Mouse (Mus musculus) testis, postnatal 14 days (tissue): ENCODE data around the gene Hivep3.
A peak's percentile ranks its signal among the peaks of the same experiment; 100 is the strongest.

Experiments used
- DNase-seq: peaks from one replicate; pipeline ENCODE4 v3.0.0; 2021; ENCODE audit warnings: low spot score

The Hivep3 gene

DNA sequence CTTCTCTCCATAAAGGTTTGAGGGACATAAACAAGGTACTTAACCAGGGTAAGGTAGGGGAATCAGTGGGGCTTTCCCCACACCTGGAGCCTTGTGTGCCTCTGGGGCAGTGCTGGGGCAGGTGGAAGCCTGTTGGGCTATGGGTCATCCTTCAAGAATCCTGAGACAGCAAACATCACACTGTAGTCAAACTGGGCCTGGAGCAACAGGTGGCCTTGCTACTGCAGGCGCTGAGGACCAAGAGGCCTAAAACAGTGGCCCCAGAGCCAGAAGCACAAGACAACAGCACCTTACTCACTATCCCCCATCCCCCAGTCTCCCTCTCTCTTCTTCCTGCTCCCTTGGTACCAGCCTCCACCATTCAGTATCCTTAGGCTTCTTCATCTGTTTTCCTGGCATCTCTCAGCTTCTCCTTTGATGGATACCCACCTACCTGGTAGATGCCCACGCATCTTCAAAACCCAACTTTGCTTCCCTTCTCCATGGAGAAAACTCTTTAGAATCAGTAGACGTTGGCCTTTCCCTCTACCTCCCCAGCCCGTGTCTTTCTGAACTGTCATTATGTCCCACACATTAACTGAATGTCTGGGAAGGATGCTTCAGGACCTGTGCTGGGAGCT lies 289.7 kb downstream of the Hivep3 start:
- DNase-seq, result no peak

DNA sequence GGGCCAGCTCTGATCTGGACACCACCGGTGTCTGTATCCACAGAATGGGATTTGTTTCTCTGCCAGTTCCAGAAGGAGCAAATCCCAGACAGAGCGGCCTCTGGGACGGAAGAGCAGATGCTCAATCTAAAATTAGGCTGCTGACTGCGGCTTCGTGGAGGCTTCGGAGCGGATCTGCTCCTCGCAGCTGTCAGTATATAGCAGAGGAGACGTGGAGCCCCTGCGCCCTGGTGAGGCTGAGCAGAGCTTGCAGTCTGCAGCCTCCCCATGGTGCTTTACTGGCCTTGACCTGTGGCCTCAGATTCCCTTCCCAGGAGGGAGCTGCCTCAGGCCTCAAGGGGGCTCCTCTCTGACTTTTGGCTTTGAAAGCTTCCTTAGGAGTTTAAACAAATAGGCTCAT lies 290.5 kb downstream of the Hivep3 start:
- DNase-seq, result peak; percentile 43

DNA sequence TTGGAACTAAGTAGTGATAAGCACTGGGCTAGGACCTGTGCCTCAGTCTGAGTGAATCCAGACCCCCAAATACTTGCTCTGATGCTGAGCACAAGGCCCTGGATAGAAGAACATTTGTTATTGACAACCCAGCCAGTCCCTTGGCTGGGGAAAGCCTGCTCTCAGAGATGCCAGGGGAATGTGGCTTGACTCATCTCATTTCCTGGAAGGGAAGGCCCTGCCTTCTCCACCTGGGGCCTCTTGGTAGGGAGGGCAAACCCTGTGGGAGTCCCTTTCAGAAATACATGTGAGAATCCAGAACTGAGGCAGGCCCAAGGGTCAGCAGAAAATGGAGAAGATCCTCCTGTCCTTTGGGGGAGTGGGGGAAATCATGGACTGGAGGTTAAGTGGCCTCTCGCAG lies 294.1 kb downstream of the Hivep3 start:
- DNase-seq, result no peak

DNA sequence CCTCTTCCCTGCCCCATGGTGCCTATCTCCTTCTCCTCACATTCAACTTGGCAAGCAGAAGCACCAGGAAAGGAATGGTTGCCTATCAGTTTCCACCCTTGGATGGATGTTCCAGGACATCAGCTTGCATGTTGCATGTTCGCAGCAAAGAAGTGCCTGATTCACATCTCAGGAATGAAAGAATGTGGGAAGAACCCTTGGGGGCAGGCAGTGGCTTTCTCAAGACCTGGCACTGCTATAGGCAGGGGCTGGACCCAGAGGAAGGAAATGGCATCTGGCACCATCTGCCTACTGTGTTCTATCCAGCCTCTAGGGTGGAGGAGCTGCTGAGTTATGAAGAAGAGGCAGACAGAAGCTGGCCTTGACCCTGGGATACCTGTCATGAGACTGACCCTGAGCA lies 296.4 kb downstream of the Hivep3 start:
- DNase-seq, result no peak

DNA sequence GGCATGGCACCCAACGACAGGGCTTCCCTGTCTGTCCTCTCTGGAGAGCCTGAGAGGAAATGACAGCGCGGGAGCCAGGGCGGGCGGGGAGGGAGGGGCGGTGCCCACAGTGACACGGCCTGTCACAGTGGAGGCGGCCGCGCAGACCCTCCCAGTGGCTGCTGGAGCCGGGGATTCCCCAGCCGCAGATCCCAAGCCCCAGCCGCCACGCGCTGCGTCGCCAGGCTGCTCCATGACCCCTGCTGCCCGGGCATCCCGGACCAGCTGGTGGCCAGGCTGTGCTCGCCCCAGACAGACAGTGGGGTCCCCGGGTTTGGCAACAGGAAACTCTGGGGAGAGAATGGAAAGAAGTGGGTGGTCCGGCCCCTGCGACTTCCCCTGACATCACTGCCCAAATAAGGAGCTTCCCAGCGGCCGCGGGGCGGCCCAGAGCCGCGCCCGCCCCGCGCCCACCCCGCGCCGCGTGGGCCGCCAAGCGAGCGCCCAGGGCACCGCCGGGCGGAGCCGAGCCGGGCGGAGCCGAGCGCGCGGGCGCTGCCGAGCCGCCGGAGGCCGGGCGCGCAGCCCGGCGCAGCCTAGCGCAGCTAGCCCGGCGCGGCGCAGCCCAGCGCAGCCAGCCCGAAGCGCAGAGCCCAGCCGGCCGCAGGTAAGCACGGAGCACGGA lies 298.9 kb downstream of the Hivep3 start:
- peak; percentile 28 for DNase-seq

DNA sequence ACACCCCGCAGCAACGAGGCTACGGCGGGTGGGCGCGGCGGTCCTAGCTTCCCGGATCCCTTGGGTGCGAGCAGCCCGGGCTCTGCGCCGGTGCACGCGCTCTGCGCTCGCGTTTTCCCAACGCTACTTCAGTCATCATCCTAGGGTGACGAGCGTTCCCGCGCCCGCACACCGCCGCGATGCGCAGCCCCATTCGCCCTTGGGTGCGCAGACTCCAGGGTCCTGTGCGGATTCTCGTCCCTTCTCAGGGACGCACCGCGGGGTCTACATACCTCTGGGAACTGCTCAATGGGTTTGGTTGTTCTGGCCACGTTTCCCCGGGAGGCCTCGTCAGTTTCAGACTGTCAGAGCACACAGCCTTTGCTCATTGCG lies 299.4 kb downstream of the Hivep3 start:
- peak; percentile 11 for DNase-seq

DNA sequence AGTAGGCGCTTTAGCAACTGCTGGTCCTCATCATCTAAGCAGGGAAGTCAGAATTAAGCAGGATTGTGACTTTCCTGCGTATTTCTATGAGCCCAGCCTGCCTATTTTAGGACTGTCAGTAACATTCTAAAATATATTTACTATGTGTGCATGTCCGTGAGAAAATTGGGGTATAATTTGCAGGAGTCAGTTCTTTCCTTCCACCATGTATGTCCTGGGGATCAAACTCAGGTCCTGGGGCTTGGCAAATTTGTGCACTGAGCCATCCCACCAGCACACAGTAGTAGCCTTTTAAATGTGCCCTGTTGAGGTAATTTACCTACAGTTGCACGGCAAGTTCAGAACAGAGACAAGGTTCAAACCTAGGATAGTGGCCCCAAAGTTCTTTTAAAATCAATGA lies 302.7 kb downstream of the Hivep3 start:
- DNase-seq, result no peak

DNA sequence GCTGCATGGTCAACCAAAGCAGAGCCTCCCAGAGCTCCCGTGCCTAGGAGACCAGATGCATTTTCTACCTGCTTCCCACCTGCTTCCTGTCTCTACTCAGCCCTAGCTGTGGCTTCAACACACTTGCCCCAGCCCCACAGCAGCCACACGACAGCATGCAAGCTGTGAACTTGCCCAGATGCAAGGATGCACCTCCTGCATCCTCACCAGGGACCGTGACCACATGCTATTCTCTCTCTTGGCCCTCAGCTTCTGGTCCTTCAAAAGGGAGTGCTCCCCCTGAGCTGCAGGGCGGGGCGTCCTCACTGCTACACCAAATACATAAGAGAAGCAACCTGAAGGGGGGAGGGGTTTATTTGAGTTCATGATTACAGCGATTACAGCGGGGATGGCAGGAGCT lies 303.4 kb downstream of the Hivep3 start:
- no peak for DNase-seq

DNA sequence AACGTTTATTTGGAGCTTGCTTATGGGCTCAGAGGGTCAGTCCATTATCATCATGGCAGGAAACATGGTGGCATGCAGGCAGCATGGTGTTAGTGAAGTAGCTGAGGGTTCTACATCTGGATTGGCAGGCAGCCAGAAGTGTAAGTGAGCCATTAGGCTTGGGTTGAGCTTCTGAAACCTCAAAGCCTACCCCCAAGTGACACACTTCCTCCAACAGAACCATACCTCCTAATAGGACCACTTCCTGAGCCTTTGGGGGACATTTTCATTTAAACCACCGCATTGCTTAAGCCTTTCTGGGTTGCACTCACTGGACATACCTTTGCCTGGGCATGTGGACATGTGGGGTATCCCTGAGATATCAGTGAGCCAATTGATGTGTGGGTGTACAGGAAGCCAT lies 307.9 kb downstream of the Hivep3 start:
- DNase-seq, result no peak

DNA sequence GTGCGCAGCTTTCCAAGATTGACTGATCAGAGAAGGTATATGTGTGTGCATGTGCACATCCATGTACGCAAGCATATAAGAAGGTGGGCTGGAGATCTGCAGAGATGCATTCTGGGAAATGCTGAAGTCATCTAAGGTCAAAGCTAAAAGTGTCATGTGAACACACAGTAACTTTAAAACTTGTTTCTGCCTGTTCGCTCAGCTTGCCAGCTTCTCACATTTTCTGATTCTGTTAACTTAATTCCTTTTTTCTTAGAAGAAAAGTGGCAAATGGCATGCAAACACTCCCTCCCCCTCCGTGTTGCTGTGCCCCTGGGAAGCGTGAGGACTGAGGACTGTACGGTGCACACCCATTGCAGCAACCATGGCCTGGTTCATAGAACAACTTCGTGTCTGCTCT lies 308.9 kb downstream of the Hivep3 start:
- no peak for DNase-seq

DNA sequence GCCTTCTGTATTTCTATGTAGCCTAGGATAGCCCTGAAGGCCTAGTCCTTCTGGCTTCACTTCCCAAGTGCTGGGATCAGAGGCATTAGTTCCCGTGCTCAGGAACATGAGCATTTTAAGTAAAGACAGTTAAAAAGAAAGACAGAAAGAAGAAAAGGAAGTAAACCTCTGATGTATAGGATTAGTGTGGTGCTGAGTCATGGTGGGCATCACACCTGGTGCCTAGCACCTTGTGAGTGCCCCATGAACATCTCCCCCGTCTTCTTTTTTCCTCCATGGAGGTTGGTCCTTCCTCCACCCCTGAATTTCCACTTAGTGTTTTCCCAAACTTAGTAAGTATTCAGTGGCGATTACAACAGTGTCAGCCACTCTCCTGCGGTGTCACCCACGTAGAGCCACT lies 311.0 kb downstream of the Hivep3 start:
- no peak for DNase-seq

DNA sequence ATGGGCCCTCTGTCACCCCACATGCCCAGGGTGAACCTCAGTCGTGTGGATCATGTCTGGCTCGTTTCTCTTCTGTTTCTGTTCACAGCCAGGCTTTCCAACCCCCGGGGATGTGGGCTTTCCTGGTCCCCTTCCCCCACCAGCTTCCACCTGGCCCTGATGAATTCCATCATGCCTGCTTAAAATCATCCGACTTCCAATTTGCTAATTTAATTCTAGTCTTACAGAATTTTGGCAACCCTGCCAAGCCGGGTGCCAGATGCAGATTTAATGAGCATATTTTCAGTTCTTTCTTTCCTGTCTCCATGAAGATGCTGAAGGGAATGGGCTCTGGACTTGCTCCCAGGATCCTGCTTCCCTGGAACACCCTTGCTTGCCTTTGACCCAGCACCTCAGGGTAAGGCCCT lies 311.6 kb downstream of the Hivep3 start:
- no peak for DNase-seq

DNA sequence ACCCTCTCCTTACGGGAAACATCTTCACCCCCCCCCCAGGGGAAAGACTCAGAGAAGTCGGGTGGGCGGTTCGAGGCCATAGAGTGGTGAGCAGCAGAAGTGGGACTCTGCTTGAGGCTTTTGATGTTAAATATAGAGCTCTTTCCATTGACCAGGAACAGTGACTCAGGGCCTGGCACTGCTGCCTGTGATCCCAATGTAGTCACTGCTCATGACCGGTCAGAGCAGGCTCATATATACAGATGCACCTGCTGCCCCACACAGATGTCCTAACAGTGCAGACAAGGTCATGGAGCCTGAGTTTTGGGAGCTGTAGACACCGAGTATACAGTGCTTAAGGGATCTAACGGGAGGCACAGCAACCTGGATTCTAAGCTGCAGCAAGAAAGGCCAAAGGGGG lies 312.3 kb downstream of the Hivep3 start:
- no peak for DNase-seq

DNA sequence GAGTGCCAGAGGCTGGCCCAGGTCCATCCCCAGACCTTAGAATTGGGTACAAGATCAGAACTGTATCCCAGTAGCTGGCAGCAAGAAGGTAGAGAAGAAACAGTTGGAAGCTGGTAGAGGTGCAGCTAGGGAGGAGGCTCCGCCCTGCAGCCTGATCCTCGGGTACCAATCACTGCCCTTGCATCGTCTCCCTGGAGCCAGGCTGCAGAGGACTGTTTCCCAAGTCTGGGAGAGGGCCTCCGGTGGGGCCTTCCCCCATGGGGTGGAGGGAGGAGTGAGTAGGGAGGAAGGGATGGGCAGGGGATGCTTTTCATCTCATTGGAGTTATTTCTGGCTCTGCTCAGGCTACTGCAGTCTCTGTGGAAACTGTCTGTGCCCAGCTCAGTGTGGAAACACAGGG lies 313.5 kb downstream of the Hivep3 start:
- DNase-seq, result no peak

DNA sequence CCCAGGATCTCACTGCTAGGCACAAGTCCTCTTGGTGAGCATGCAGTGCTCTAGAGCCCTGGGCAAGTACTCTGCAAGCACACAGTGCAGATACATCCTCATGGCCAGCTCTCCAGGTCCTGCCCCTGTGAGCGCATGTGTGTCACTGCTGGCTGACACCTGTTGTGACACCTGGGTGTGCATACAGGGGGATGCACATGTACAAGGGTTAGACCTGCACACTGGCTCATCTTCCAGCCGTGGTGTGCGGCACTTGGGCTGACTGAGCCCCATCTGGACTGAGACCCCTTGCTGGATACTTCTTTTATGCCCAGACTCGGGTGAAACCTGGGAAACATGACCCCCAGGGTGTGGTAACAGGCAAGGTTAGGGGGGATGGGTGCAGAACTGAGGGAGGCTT lies 314.7 kb downstream of the Hivep3 start:
- no peak for DNase-seq

DNA sequence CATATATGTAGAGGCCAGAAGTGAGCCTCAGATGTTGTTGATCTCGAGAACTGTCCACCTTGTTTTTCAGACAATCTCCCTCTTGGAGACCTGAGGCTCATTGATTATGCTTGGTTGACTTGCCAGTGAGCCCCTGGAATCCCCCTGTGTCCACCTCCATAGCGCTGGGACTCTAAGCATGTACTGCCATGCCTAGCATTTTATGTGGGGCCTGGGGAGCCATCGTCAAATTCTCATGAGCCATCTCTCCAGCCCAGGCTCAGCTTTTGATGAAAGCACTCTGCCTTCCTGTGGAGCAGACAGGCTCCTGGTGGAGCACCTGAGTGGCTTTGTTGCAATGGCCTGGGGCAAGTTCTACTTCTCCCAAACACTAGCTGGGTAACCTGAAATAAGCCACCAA lies 316.3 kb downstream of the Hivep3 start:
- DNase-seq, result no peak

DNA sequence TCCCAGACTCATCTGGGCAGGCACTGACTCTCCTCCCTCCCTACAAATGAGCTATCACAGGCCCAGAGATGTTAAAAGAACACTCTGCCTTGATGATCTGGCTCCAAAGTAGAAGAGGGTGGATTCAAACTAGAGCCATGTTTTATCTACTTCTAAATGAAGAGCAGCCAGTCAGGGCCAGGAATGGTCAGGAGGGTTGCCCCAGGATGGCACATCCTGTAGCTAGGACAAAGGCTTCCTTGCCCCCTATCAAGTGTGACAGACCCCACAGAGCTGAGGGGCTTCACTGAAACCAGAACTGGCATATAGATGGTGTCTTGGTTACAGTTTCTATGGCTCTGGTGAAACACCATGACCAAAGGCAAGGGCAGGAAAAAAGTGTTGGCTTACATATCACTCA lies 318.9 kb downstream of the Hivep3 start:
- DNase-seq, result no peak

DNA sequence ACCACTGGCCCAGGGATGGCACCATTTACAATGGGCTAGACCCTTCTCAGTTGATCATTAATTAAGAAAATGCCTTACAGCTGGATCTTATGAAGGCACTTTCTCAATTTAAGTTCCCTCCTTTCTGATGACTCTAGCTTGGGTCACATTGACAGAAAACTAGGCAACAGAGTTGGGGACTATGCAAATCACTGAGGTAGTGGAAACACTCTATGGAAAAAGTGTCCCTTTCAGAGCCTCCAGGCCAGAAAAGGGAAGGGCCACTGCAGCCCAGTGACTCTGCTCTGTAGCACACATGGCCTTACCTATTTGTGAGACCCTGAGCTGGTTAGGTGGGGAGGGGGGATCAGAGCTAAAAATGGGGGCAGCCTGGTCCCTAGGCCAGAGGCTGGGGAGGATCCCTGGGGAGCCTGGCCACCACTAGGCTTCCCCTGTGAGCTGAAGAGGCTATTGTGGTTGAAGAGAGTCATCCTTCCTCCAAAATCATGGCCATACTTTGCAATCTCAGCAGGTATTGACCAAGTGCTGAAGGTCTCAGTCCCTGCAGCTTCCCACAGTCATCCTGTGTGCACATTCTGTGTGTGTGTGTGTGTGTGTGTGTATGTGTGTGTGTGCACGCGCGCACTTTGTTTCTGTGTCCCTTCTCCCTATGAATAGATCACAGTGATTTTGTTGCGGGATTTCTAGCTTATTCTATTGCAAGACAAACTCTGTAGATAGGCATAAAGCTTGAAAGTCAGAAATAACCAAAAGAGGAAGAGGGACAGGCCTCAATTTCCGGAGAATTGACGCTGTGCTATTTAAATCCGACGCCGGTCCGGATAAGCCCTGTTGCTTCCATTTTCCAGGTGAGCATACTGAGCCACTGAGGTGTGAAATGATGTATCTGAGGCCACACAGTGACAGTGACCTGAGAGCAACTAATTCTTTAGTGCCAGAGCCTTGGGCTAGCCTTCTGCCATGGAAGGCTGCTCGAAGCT lies 319.7 kb downstream of the Hivep3 start:
- DNase-seq, result no peak

DNA sequence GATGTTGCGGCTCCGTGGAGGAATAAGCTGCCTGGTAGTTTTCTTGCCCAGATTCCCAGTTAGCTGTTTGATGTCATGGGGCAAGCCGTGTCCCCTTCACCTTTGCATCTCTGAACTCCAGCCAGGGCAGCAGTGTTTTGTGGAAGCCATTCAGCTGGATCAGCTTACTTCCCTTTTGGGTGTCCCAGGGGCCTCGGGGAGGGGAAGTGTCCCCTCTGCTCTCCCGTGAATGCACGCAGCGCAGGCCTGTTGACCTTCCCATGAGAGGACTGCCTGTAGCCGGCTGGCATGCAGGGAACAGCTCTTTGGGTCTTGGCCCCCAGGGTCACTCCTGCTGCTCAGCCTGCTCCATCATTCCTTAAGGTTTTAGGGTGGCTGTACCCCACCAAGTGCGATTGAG lies 320.6 kb downstream of the Hivep3 start:
- DNase-seq, result no peak

DNA sequence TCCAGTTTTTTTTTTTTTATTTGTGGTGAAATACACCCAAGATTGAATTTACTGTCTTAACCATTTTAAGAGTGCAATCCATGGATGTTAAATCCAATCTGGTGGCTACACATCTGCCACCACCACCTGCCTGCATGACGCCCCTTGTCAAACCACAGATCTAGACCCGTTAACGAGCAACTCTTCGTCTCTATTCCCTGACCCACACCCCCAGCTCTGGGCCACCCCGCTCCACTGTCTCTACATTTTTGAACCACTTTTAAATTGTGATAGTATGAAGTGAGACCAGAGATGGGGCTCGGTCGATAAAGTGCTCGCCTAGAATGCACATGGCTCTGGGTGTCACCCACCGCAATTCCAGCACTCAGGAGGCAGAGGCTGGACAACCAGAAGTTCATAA lies 322.9 kb downstream of the Hivep3 start:
- DNase-seq, result no peak

DNA sequence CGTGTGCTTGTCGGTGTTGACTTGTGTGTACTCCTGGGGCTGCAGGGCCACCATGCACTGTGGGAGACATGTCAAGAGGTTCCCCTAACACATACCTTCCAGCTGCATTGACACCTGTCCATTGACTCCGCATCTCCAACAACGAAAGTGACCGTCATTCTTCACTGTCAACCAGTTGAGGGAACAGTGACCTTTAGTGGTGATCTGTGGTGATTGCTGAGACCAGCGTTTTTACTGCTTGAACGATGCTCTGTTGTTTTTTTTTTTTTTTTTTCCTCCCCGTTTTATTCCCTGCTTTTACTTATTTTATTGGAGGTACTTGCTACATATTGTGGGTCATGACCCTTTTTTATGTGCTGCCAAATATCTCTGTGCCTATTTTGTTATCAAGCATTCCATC lies 323.9 kb downstream of the Hivep3 start:
- DNase-seq, result no peak

DNA sequence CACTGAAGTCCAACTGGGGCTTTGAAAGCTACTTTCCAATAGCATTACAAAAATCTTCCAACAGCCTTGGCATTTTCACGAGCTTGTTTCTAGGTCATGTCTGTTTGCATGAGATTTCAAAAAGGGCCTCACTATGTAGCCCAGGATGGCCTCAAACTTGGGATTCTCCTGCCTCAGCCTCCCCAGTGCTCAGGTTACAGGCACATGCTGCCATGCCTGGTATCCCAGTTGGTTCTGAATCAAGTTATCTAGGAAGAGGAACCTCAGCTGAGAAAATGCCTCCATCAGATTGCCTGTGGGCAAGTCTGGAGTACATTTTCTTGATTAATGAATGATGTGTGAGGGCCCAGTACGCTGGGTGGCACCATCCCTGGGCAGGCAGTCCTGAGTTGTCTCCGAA lies 324.6 kb downstream of the Hivep3 start:
- DNase-seq, result no peak

DNA sequence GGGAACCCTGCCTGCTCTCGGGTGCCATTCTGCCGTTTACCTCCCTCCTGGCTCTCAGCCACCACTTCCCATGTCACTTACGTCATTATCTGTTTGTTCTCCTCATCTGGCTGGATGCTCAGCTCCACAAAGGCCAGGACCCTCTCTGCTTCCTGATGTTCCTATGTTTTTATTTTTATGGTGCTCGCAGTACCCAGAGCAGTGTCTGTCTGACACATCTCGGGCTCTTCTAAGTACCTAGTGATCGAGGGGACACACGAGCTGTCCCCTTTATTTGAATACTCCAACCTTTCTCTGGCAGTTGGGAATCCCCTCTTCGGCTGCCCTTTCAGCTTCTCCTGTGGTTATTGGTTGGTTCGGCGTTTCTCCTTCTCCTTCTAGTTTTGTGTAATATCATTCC lies 325.2 kb downstream of the Hivep3 start:
- no peak for DNase-seq
